ENCODE assay signal across 7 mouse cellular contexts in the genomic region with DNA sequence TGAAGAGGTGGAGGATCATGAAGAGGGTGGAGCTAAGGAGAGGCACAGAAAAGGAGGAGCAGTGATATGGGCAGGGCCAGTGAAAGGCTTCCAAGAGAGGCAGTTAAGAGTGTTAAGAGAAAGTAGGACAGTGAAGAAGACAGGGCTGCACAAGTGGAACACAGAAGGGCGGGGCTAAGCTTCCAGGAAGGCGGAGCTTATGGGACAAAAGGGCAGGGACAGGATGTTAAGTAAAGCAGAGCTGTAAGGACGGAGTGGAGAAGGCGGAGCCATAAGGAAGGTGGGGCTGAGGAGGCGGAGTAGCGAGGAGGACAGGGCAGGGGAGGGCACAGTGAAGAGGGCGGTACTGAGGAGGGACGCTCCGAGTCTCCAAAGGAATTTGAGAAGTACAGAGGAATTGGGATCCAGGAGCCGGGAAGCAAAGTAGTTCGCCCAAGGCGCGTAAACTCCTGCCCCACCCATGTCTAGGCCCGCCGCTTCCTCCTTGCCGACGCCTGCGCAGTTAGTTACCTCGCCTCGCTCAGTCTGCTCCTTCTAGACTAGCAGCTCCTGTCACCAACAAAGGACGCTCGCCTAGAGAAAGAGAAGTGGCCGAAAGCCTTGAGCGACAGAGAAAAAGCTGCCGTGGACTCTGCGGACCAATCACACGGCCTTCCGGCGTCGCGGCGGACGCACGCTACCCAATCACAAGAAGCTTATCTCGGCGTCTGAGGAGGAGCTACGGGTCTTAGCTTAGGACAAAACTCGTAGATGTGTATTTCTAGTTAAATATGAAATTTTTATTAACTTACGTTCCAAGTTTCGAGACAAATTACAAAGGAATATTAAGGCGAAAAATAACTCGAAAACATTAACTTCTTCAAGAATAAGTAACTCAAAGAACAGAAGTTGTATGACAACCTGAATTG. TPM values are rescaled to one million over a fixed set of nuclear protein-coding genes. Genes with fewer than 3 reads are reported as not detected.
DNase-seq lines count a peak whose midpoint lies in the region; ATAC-seq and TF ChIP-seq lines count a peak whose summit lies in the region.

Gene Pdcl (minus strand): TSS at position 700 of the 908 bp plus-strand sequence.

- H3K4me3 ChIP-seq in embryonic facial prominence, embryonic 10.5 days: peak within 1 kb of the TSS; percentile 74
- peak within 1 kb of the TSS; percentile 71 for H3K4me3 ChIP-seq in intestine, postnatal 0 days (ENCODE audit: low read depth, low read length)
- H3K4me3 ChIP-seq in midbrain, embryonic 12.5 days: peak within 1 kb of the TSS; percentile 78
- peak within 1 kb of the TSS; percentile 96 for H3K4me3 ChIP-seq in small intestine, adult 2 months (ENCODE audit: low read depth, low read length)

- peaks cover 34% of the 10 kb centered on the region for H3K36me3 ChIP-seq in embryonic facial prominence, embryonic 10.5 days (replicated peaks)
- peaks cover 32% of the 10 kb centered on the region for H3K36me3 ChIP-seq in intestine, postnatal 0 days (ENCODE audit: control insufficient read depth, insufficient read depth)
- H3K36me3 ChIP-seq in midbrain, embryonic 12.5 days: peaks cover 32% of the 10 kb centered on the region
- H3K36me3 ChIP-seq in small intestine, adult 2 months (ENCODE audit: control insufficient read depth, insufficient read depth, low read length): peaks cover 21% of the 10 kb centered on the region

- intact Hi-C loops in left cerebral cortex, postnatal 4 days (cut with DNase I): no loop called here

- peak within 1 kb of the TSS; percentile 83 for H3K9ac ChIP-seq in intestine, postnatal 0 days (ENCODE audit: low read depth, low read length)
- H3K9ac ChIP-seq in midbrain, embryonic 12.5 days (replicated peaks): peak within 1 kb of the TSS; percentile 75

- peak within 1 kb of the TSS; percentile 91 for H3K27ac ChIP-seq in embryonic facial prominence, embryonic 10.5 days (replicated peaks)
- H3K27ac ChIP-seq in intestine, postnatal 0 days (ENCODE audit: low read depth, low read length): peak within 1 kb of the TSS; percentile 100
- H3K27ac ChIP-seq in midbrain, embryonic 12.5 days (replicated peaks): peak within 1 kb of the TSS; percentile 94
- H3K27ac ChIP-seq in small intestine, adult 2 months (ENCODE audit: insufficient read depth, low read depth, low read length): peak within 1 kb of the TSS; percentile 100

- H3K9me3 ChIP-seq in embryonic facial prominence, embryonic 10.5 days: no peaks in the 10 kb centered on the region
- H3K9me3 ChIP-seq in intestine, postnatal 0 days (ENCODE audit: control insufficient read depth): no peaks in the 10 kb centered on the region
- no peaks in the 10 kb centered on the region for H3K9me3 ChIP-seq in midbrain, embryonic 12.5 days

- peak; percentile 92 for DNase-seq in adrenal gland, postnatal 10 days
- peak; percentile 91 for DNase-seq in embryonic facial prominence, embryonic 10.5 days (ENCODE audit: low spot score)
- peak; percentile 89 for DNase-seq in gonadal fat pad, adult 2 months (ENCODE audit: low read depth)
- peak; percentile 83 for DNase-seq in left cerebral cortex, postnatal 4 days

- ATAC-seq in intestine, postnatal 0 days: peak; percentile 100
- peak; percentile 99 for ATAC-seq in midbrain, embryonic 12.5 days (ENCODE audit: low FRiP score, low read depth)

- no peaks in the 10 kb centered on the region for H3K27me3 ChIP-seq in embryonic facial prominence, embryonic 10.5 days (replicated peaks; ENCODE audit: low read depth, poor library complexity, severe bottlenecking)
- H3K27me3 ChIP-seq in intestine, postnatal 0 days (replicated peaks; ENCODE audit: control insufficient read depth, insufficient read depth, low read length): no peaks in the 10 kb centered on the region
- no peaks in the 10 kb centered on the region for H3K27me3 ChIP-seq in midbrain, embryonic 12.5 days
- no peaks in the 10 kb centered on the region for H3K27me3 ChIP-seq in small intestine, adult 2 months (ENCODE audit: control insufficient read depth, insufficient read depth, low read length)

- H3K4me2 ChIP-seq in intestine, postnatal 0 days (replicated peaks; ENCODE audit: low read depth): peak within 1 kb of the TSS; percentile 72
- H3K4me2 ChIP-seq in midbrain, embryonic 12.5 days (replicated peaks): peak within 1 kb of the TSS; percentile 79

- TF ChIP-seq POLR2A in small intestine, adult 2 months (IDR thresholded peaks at IDR 0.05; ENCODE audit: low read depth, low read length): no peak; the same call in 1 of the 2 replicates

- TF ChIP-seq CTCF in intestine, postnatal 0 days (IDR thresholded peaks at IDR 0.05; ENCODE audit: low read depth): no peak
- no peak for TF ChIP-seq CTCF in small intestine, adult 2 months (IDR thresholded peaks at IDR 0.05; ENCODE audit: extremely low read depth, insufficient read length, insufficient replicate concordance, low read depth, low read length)

- under 1% methylated on average over 42 of the region's 42 CpGs for WGBS in embryonic facial prominence, embryonic 10.5 days
- under 1% methylated on average over 42 of the region's 42 CpGs for WGBS in intestine, postnatal 0 days
- under 1% methylated on average over 42 of the region's 42 CpGs for WGBS in midbrain, embryonic 12.5 days
- WGBS in small intestine, adult 2 months: under 1% methylated on average over 42 of the region's 42 CpGs

- peaks cover 9% of the 10 kb centered on the region for H3K4me1 ChIP-seq in embryonic facial prominence, embryonic 10.5 days
- no peaks in the 10 kb centered on the region for H3K4me1 ChIP-seq in intestine, postnatal 0 days (replicated peaks; ENCODE audit: control insufficient read depth, insufficient read depth, low read length)
- peaks cover 16% of the 10 kb centered on the region for H3K4me1 ChIP-seq in midbrain, embryonic 12.5 days
- H3K4me1 ChIP-seq in small intestine, adult 2 months (ENCODE audit: control insufficient read depth, insufficient read depth, insufficient read length, low read length): 0 out of 2 replicates have a peak, but pooled peaks cover 1% of the 10 kb centered on the region

RNA-seq across cellular contexts. Expression of gene Pdcl, which starts in this region (rescaled TPM):
- 10 to 100 TPM; 40.8 to 41.2 TPM for total RNA-seq in adrenal gland, postnatal 10 days (2021)
- polyA plus RNA-seq in embryonic facial prominence, embryonic 10.5 days (2016; fragmentation: Nextera tagmentation; extraction: Ambion mirVana): 51.3 and 51.6 TPM in 2 replicates
- 11.9 and 12.8 TPM in 2 replicates for polyA plus RNA-seq in gonadal fat pad, adult 2 months (2012; rRNA removed)
- 25.2 and 26.5 TPM in 2 replicates for polyA plus RNA-seq in intestine, postnatal 0 days (2015; fragmentation: Nextera tagmentation; extraction: Ambion mirVana)
- total RNA-seq in left cerebral cortex, postnatal 4 days (2021): 10 to 100 TPM; 37.1 to 40.2 TPM
- 76.7 and 78.1 TPM in 2 replicates for polyA plus RNA-seq in midbrain, embryonic 12.5 days (2016; fragmentation: Nextera tagmentation; extraction: Ambion mirVana)
- 3.0 and 5.5 TPM in 2 replicates for polyA plus RNA-seq in small intestine, adult 2 months (2012; rRNA removed)

Comparison
In these comparisons a context has a peak if more than half of its experiments do, and no peak if none do; other contexts are left out.
1. Peak in every context shown above with its lines: DNase-seq, ATAC-seq, H3K4me3 ChIP-seq and H3K27ac ChIP-seq.